Mouse (Mus musculus): ENCODE measurements around the gene Lix1. TPM values are rescaled to one million over a fixed set of nuclear protein-coding genes. Genes with fewer than 3 reads are reported as not detected.
"Not testable (repeated sequence)": the region's sequence is repeated elsewhere in the genome, so short reads cannot be mapped to it uniquely, and the experiment has no call there.

Lix1 gene
- total RNA-seq, 2 experiments from 2014 or later: not detected

- no peak for ATAC-seq (replicated peaks; ENCODE audit: poor library complexity)
Observed at GRCm38 (mm10) chr17:17492116-17492515, 89.6 kb downstream of the Lix1 start.

GRCm38 (mm10) chr17:17496234-17496633 lies 93.8 kb downstream of the Lix1 start:
- ATAC-seq (replicated peaks; ENCODE audit: poor library complexity): not testable (repeated sequence)

GRCm38 (mm10) chr17:17496730-17497129 lies 94.3 kb downstream of the Lix1 start:
- ATAC-seq (replicated peaks; ENCODE audit: poor library complexity): no peak

- ATAC-seq (replicated peaks; ENCODE audit: poor library complexity): no peak
Observed at GRCm38 (mm10) chr17:17498848-17499247, 96.4 kb downstream of the Lix1 start.

- ATAC-seq (replicated peaks; ENCODE audit: poor library complexity): no peak
Observed at GRCm38 (mm10) chr17:17499278-17499677, 96.8 kb downstream of the Lix1 start.

GRCm38 (mm10) chr17:17506677-17507076 lies 104.2 kb downstream of the Lix1 start:
- no peak for ATAC-seq (replicated peaks; ENCODE audit: poor library complexity)

Other genes starting within 250 kb of the Lix1 start
- gene Riok2, start 28.4 kb upstream of the Lix1 start, total RNA-seq (2015): 44.1 and 53.1 TPM in 2 replicates
- gene Riok2, start 28.4 kb upstream of the Lix1 start, total RNA-seq (2017): 43.6 and 56.7 TPM in 2 replicates
- 70.8 and 72.5 TPM in 2 replicates for gene Lnpep, start 222.4 kb downstream of the Lix1 start, total RNA-seq (2015)
- 40.0 and 51.7 TPM in 2 replicates for gene Lnpep, start 222.4 kb downstream of the Lix1 start, total RNA-seq (2017)

Data from megakaryocyte progenitor cell, adult 5-6 weeks (primary cell).